Mouse (Mus musculus) heart, postnatal 0 days (tissue): Measurements from ENCODE around the gene Xiap. TPM values are rescaled to one million over a fixed set of nuclear protein-coding genes. Genes with fewer than 3 reads are reported as not detected.

Experiments
- ATAC-seq: fragments of 200-750 bp; cut with Nextera tagmentation; 2 replicates; pipeline ENCODE4 v1.8.0; 2017; ENCODE audit warnings: low read depth, moderate number of reproducible peaks, moderate library complexity; ENCODE audit not compliant: insufficient read depth
- DNase-seq: peaks from one replicate; pipeline ENCODE4 v3.0.0-alpha.2; 2016; ENCODE audit warnings: low spot score
- H3K27ac ChIP-seq: fragments of 300-500 bp; sonication (generic); 2 replicates; pipeline ENCODE4 v1.5.1; 2014; ENCODE audit warnings: low read depth, mild to moderate bottlenecking
- H3K27me3 ChIP-seq: fragments of 300-500 bp; sonication (generic); 2 replicates; pipeline ENCODE4 v1.6.1; 2014; ENCODE audit warnings: low read length, mixed read lengths; ENCODE audit not compliant: control insufficient read depth, insufficient read depth
- H3K36me3 ChIP-seq: fragments of 300-500 bp; sonication (generic); replicated peaks from 2 replicates; pipeline ENCODE4 v1.6.1; 2014; ENCODE audit warnings: low read length, mixed read lengths; ENCODE audit not compliant: control insufficient read depth, insufficient read depth
- H3K4me1 ChIP-seq: fragments of 300-500 bp; sonication (generic); 2 replicates; pipeline ENCODE4 v1.6.1; 2014; ENCODE audit warnings: antibody characterized with exemption; ENCODE audit not compliant: control insufficient read depth, insufficient read depth
- H3K4me2 ChIP-seq: fragments of 300-500 bp; sonication (generic); 2 replicates; pipeline ENCODE4 v1.6.1; 2014; ENCODE audit warnings: low read depth, mild to moderate bottlenecking, low read length, moderate library complexity
- H3K4me3 ChIP-seq: fragments of 300-500 bp; sonication (generic); 2 replicates; pipeline ENCODE4 v1.5.1; 2014; ENCODE audit warnings: low read depth, low read length
- H3K9ac ChIP-seq: fragments of 300-500 bp; sonication (generic); replicated peaks from 2 replicates; pipeline ENCODE4 v1.6.1; 2014; ENCODE audit warnings: low read depth, low read length, mixed read lengths
- H3K9me3 ChIP-seq: fragments of 300-500 bp; sonication (generic); replicated peaks from 2 replicates; pipeline ENCODE4 v1.6.1; 2016; ENCODE audit warnings: low read length; ENCODE audit not compliant: control insufficient read depth
- CTCF ChIP-seq: IDR thresholded peaks from 2 replicates; pipeline ENCODE4 v1.5.1; 2016; ENCODE audit warnings: antibody characterized with exemption, control low read depth, low read depth
- EP300 ChIP-seq: IDR thresholded peaks from 2 replicates; pipeline ENCODE4 v1.6.1; 2016; ENCODE audit warnings: antibody characterized with exemption, low read depth
- WGBS: fragments of 180-500 bp; shearing (Covaris S2); extraction: QIAGEN DNeasy Blood & Tissue Kit; methylation state at CpG from one replicate; pipeline ENCODE4 v1.1.7; 2014; 5-methylcytosine and 5-hydroxymethylcytosine counted together
- polyA plus RNA-seq: library from polyadenylated mRNA; unstranded; fragments of >200 nt; fragmentation: Nextera tagmentation; extraction: Ambion mirVana; gene quantifications from 2 replicates; pipeline ENCODE4 v1.2.1, GENCODE M21; 2015
- total RNA-seq: library from RNA; depleted of rRNA; stranded (reverse); fragments of >200 nt; gene quantifications from 2 replicates; pipeline ENCODE4 v1.2.3, GENCODE M21; 2014; ENCODE audit warnings: low replicate concordance; rRNA removed

Gene Xiap
- total and polyA plus RNA-seq, 2 experiments from 2014 or later = 8.0 to 30.6 TPM

DNA sequence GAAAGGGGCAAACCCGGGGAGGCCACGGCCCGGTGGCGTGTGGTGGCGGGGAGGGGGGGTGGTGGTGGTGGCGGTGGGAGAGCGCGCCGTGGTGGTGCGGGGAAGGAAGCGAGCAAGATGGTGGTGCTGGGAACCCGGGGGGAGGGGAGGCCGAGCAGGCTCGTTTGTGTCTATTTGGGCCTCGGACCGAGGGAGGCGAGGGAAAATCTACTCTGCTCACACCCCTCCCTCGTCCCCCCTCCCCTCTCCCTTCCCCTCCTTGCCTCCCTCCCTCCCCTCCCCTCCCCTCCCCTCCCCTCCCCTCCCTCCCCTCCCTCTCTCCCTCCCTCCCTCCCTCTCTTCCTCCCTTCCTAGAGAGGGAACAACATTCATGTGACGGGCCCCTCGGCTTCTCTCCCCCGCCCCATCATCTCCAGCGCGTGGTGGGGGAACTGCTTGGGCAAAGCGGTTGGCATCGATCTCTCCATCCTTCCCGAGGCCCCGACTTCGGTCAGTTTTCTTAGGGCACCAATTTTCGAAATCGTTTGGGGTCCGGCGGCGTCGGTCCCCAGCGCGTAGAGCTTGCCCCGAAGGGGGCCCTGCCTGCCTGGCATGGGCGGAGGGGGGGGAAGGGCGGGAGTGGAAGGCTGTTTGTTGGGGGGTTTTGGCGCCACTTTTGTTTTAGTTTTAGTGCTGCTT, 91.0 kb downstream of the Xiap start:
- WGBS = 27% methylated on average over 20 of the region's 40 CpGs

DNA sequence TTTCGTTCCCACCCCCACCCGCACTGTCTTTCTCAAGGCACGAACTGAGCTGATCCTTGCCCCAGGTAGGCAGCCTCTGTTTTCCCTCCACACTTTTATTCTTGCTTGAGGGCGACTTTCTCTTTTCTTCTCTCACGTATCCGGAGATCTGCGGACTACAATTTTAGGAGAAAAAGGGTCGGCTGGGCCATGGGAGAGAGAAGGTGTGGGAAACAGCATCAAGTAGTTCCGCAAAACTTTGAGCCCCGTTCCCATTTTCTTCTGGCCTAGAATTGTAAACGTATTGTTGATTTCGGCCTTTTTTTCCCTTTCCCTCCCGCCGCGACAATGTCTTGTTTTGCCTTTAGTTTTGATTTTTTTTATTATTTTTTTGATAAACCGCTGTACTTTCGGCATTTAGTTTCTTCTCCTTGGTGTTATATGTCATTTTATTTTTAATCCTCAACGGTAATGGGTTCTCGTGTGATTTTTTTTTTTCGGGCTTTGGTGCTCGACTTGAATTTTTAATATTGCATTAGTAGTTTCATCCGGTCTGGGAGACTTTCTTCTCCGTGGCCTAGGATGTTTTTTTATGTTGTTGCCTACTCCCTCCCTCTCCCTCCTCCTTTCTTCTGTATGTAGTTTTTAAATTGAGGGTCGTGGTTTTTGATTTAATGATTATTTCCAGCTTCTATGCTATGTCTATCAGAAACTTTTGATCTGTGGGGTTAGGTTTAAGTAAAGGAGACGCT, 91.7 kb downstream of the Xiap start:
- peak overlapping the region; percentile 57 for H3K4me2 ChIP-seq
- no peak for ATAC-seq
- peak overlapping the region; percentile 100 for H3K27ac ChIP-seq
- no peaks in the 10 kb centered on the region for H3K36me3 ChIP-seq
- peak overlapping the region; percentile 53 for H3K4me3 ChIP-seq
- TF ChIP-seq CTCF = no peak
- TF ChIP-seq EP300 = no peak
- DNase-seq = no peak
- peaks cover 6% of the 10 kb centered on the region; the same call in 1 of the 2 replicates for H3K4me1 ChIP-seq
- no peaks in the 10 kb centered on the region for H3K9me3 ChIP-seq
- peak overlapping the region; percentile 62 for H3K9ac ChIP-seq
- H3K27me3 ChIP-seq = no peaks in the 10 kb centered on the region
- WGBS = 14% methylated on average over 25 of the region's 25 CpGs

More for the DNA sequence above, 91.0 kb downstream of the Xiap start:
- Histone ChIP-seq H3K27me3 (no peaks in the 10 kb centered on the region), H3K4me3 (peak overlapping the region; percentile 79), H3K9me3 (no peaks in the 10 kb centered on the region), H3K36me3 (no peaks in the 10 kb centered on the region), H3K4me2 (peak overlapping the region; percentile 63), H3K4me1 (peaks cover 6% of the 10 kb centered on the region; the same call in 1 of the 2 replicates), H3K9ac (peak overlapping the region; percentile 99), H3K27ac (peak overlapping the region; percentile 100)
- ATAC-seq (peak; percentile 72), DNase-seq (peak; percentile 79)
- TF ChIP-seq CTCF (no peak), EP300 (no peak)

DNA sequence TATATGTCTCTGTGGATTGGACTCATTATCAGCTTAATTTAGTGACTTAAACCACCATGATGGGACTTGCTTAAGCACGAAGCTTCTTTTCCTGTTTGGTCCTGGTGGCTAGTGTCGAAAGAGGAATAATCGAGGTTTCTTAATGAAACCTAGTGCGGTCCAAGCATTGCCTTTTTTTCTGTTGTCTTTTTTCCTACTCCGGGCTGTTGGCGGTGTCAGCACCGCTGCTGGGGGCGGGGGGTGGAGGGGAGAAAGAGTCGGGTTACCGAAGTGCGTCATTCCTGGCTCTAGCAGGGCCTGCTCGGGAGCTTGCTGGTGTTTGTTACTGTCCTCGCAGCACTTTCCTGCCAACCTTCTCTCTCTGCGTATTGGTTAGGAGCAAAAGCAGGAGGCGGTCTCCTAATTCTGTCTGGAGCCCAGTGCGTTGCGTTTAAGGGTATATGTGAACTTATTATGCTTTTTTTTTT, 92.5 kb downstream of the Xiap start:
- no peaks in the 10 kb centered on the region for H3K27me3 ChIP-seq
- ATAC-seq (peak; percentile 74), DNase-seq (peak; percentile 91)

DNA sequence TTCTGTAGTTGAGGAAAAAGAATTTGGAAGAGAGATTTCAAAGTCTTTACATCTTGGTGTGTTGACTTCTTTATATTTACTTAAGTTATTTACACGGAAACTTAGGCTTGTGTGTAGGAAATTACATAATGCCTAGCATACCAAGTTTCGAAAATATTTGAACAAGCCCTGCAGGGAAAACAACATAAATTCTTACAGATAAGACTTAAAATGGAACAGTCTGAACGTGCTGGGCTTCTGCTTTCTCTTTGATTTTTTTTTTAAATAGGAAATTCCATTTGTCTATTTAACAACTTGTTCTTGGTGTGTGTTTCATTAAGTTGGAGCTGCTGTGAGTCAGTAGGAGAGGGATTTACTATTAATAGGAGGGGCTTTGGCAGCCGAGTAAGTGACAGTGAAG, 93.6 kb downstream of the Xiap start:
- Histone ChIP-seq H3K4me1 (peaks cover 4% of the 10 kb centered on the region; the same call in 1 of the 2 replicates), H3K27me3 (no peaks in the 10 kb centered on the region), H3K9me3 (no peaks in the 10 kb centered on the region), H3K4me2 (peak overlapping the region; percentile 57), H3K36me3 (no peaks in the 10 kb centered on the region), H3K9ac (no peak overlapping the region), H3K4me3 (peak overlapping the region; percentile 53), H3K27ac (peak overlapping the region; percentile 100)
- TF ChIP-seq CTCF (no peak), EP300 (no peak)
- no peak for ATAC-seq
- DNase-seq = no peak
- WGBS = 18% methylated on average over 4 of the region's 4 CpGs

More for the DNA sequence above, 92.5 kb downstream of the Xiap start:
- Histone ChIP-seq H3K4me3 (peak overlapping the region; percentile 53), H3K4me1 (peaks cover 6% of the 10 kb centered on the region; the same call in 1 of the 2 replicates), H3K9me3 (no peaks in the 10 kb centered on the region), H3K9ac (peak overlapping the region; percentile 62), H3K36me3 (no peaks in the 10 kb centered on the region), H3K4me2 (peak overlapping the region; percentile 57), H3K27ac (peak overlapping the region; percentile 100)
- 11% methylated on average over 17 of the region's 17 CpGs for WGBS
- TF ChIP-seq EP300 = no peak
- no peak for TF ChIP-seq CTCF

Other genes with a start within 250 kb of the Xiap start
- gene Thoc2, start 139.0 kb upstream of the Xiap start, total RNA-seq = 28.6 and 70.3 TPM in 2 replicates
- 36.9 and 38.8 TPM in 2 replicates for gene Thoc2, start 139.0 kb upstream of the Xiap start, polyA plus RNA-seq
- gene Stag2, start 89.6 kb downstream of the Xiap start, total RNA-seq = 47.1 and 48.2 TPM in 2 replicates
- 20.4 TPM in 2 replicates for gene Stag2, start 89.6 kb downstream of the Xiap start, polyA plus RNA-seq